Mouse (Mus musculus): Measurements from ENCODE around the gene Ntmt1. TPM values are rescaled to one million over a fixed set of nuclear protein-coding genes. Genes with fewer than 3 reads are reported as not detected.

Gene Ntmt1
- total RNA-seq, 4 experiments from 2014 or later: 9.7 to 14.5 (median 13.3) TPM

DNA sequence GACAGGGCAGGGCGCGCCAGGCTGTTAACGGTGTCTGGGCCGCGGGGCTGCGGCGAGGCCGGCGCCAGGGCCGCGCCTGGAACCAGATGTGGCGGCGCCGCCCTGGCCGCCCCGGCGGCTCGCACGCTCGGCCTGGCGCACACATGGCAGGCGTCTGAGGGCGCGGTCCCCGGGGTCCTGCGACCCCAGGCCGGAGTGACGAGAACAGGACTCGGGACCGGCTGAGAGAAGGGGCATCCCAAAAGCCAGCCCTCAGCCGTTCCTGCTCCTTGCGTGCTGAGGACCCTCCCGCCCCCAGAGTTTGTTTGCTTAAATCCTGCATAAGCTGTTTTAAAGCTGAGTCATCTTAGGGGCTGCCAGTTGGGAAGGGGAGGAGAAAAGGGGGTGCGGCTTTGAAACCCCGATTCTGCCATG lies 57.3 kb downstream of the Ntmt1 start:
- DNase-seq (ENCODE audit: low spot score in 2 of 2): peak in 1 of 2 experiments; percentile 44

DNA sequence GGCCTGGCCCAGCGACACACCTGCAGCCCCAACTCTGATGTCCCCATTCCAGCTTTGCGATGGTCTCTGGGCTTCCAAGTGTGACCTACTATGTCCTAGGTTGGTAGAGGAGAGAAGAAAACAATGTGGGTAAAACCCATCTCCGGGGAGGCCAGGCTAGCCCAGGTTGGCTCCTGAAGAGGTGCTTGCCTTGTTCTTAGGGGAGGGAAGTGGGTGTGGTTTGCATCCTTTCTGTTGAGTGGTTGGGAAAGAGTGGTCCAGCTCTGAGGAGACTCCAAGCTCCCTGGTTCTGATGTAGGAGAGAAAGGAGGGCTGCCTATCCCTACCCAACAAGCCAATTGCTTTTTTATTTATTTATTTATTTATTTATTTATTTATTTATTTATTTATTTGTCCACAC lies 57.8 kb downstream of the Ntmt1 start:
- no peak for DNase-seq (ENCODE audit: low spot score in 2 of 2)

DNA sequence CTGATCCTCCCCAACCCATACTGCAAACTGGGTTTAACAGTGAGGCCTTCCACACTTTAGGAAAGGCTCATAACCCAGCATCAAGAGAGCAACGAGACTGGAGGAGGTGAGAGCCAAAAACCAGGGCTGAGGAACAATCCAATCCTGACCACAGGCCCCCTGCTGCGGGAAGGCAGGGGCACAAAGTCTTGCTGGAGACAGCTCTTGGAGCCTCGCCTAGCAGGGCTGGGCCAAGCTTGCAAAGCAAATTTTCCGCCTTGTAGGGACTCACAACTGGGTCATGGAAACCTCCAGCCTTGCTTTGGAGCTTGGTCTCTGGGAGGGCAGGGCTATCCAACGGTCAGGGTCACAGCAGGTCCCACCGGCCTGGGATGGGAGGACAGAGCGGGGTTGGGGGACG lies 63.2 kb downstream of the Ntmt1 start:
- no peak for DNase-seq (ENCODE audit: low spot score in 2 of 2)

Other genes with a start within 250 kb of the Ntmt1 start
- gene Cstad, start 212.8 kb upstream of the Ntmt1 start, total RNA-seq (2022): 1 to 10 TPM in 2 of 4 experiments, under 1 TPM in 2; 0.41 to 1.7 (median 0.77) TPM
- gene 1700001O22Rik, start 4.2 kb upstream of the Ntmt1 start, total RNA-seq (2022): 10 to 100 TPM in 2 of 4 experiments, 1 to 10 TPM in 1, under 1 TPM in 1; 0.80 to 25.5 (median 10.2) TPM
- 1 to 10 TPM; 6.3 to 7.9 (median 7.2) TPM for gene Asb6, start 22.5 kb downstream of the Ntmt1 start, total RNA-seq (2022)
- gene Prrx2, start 27.1 kb downstream of the Ntmt1 start, total RNA-seq (2022): 1 to 10 TPM in 1 of 4 experiments, under 1 TPM in 3; 0.65 to 2.0 (median 0.78) TPM
- gene Ptges, start 122.0 kb downstream of the Ntmt1 start, total RNA-seq (2022): 1 to 10 TPM; 2.2 to 2.7 (median 2.4) TPM
- 10 to 100 TPM; 21.9 to 27.4 (median 25.8) TPM for gene Tor1b, start 145.1 kb downstream of the Ntmt1 start, total RNA-seq (2022)
- gene Tor1a, start 160.1 kb downstream of the Ntmt1 start, total RNA-seq (2022): 1 to 10 TPM; 4.3 to 5.6 (median 4.6) TPM
- 10 to 100 TPM; 26.3 to 31.6 (median 28.2) TPM for gene BC005624, start 174.4 kb downstream of the Ntmt1 start, total RNA-seq (2022)
- 10 to 100 TPM in 3 of 4 experiments, 1 to 10 TPM in 1; 9.3 to 16.2 (median 12.0) TPM for gene Usp20, start 174.5 kb downstream of the Ntmt1 start, total RNA-seq (2022)